Mouse (Mus musculus): ENCODE data around the gene Acads.
"Not testable (repeated sequence)": the region's sequence is repeated elsewhere in the genome, so short reads cannot be mapped to it uniquely, and the experiment has no call there.

The Acads gene

GRCm38 (mm10) chr5:115126578-115127312 is 7.6 kb upstream of the Acads start:
- ATAC-seq (ENCODE audit: insufficient number of reproducible peaks, low FRiP score, low TSS enrichment) = no peak

DNA sequence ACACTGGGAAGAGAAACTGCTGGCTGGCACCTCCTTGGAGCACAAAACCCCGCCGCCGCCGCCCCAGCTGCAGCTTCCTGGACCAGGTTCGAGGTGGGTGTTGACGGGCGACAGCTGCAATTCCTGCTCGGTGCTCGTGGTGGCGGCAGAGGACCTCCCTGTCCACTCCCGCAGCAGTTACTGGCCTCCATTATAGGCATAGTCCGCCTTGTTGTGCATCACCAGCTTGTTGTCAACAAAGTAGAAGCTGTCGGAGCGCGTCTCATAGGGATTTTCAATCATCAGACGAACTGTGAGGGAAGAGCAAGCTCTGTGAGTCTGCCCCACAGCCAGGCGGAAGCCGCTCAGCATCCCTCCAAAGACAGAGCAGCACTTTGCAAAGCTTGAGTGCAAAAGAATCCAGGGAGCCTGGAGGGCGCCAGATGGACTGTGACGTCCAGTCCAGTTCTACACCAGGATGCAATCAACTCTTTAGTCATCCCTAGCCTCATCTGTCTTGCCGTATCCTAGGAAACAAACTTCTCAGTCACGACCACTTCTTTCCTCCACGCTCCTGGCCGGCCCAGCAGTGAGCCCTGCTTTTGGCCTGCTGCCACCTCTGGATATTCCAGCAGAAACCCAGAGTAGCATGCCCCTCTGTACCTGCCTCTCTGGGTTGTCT is 6.2 kb upstream of the Acads start:
- peak; percentile 68; the same call in 1 of the 2 replicates for ATAC-seq (ENCODE audit: insufficient number of reproducible peaks, low FRiP score, low TSS enrichment)

DNA sequence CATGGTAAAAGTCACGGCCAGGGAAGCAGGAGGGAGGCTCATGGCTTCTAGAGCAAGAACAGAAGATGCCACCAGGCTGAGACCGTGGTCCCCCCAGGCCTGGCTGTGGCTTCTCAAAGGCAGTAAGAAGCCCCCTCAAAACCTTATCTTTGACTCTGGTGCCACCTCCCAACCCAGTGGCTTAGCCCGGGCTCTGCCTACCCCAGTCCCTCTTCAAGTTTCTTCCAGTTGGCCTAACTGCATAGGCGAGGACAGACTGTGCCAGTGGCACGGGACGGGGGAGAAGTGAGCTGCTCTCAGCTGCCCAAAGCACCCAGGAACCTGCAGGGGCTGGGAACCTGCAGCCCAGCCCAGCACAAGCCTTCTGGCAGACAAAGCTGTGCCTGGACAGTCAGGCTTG is 5.5 kb upstream of the Acads start:
- ATAC-seq (ENCODE audit: insufficient number of reproducible peaks, low FRiP score, low TSS enrichment) = no peak

- no peak for ATAC-seq (ENCODE audit: insufficient number of reproducible peaks, low FRiP score, low TSS enrichment)
Measured at GRCm38 (mm10) chr5:115120978-115121377, 1.8 kb upstream of the Acads start.

DNA sequence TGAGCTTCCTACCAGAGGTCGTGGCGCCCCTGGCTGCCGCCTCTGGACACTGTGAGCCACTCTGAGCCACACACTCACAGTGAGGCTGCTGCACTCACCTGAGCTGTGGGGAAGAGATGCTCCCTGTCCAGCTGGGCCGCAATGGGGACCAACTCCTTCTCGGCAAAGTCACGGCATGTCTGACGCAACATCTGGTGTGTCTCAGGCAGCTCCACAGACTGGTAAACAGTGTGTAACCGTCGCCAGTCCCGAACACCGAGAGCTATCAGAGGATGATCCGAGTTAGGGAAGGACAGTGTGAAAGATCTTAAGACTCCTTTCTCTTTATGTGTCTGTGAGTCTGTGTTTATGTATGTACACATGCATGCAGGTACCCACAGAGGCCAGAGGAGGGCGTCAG is 1.7 kb downstream of the Acads start:
- ATAC-seq (ENCODE audit: insufficient number of reproducible peaks, low FRiP score, low TSS enrichment) = no peak

DNA sequence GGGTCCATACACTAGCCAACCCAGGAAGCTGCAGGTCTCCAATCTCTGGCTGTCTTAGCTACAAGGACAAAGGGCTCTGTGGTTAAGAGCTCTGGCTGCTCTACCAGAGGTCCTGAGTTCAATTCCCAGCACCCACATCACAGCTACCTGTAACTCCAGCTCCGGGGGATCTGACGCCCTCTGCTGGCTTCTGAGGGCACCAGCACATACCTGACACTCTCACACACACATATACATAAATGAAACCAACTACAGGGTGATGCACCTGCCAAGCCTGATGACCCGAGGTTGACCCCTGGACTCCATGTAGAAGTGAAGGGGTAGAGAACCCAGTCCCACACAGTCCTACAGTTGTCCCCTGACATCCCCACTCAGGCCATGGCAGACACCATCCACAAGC is 2.7 kb downstream of the Acads start:
- ATAC-seq (ENCODE audit: insufficient number of reproducible peaks, low FRiP score, low TSS enrichment) = no peak

DNA sequence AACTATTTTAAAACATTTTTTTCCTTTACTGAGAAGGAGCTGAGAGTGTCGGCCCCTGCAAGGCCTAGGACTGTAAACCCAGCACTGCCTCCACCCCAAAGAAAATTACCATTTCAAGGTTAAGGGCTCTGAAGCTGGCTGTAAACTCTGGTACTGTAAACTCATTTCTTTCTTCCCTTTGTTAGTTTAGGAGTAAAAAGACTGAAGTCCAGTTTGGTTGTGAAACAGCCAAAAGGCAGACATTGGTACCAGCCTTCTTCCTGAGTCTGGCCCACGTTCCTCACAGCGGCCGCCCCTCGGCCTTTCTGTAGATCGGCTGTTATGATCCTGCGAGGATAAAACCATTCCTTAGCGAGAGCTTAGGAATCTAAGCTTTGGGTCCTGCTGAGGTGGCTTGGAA is 4.6 kb downstream of the Acads start:
- ATAC-seq (ENCODE audit: insufficient number of reproducible peaks, low FRiP score, low TSS enrichment) = no peak

- no peak for ATAC-seq (ENCODE audit: insufficient number of reproducible peaks, low FRiP score, low TSS enrichment)
Measured at GRCm38 (mm10) chr5:115113244-115113643, 5.9 kb downstream of the Acads start.

DNA sequence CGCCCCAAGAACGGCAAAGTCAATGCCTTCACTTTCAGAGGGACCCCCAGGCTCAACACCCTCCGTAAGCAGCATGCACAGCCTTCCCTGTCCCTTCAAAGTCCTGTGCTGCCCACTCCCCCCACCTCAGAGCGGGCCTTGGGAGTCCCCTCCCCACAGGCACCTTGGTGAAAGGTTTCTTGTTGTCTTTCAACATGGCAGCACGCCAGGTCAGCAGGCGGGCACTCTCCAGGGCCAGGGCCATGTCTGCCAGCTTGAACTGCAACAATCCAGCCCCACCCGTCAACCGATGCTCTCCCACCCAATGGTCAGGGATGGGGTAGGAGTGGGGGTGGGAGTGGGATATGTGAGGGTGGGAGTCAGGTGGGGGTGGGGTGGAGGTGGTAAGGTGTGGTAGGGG is 8.0 kb downstream of the Acads start:
- ATAC-seq (ENCODE audit: insufficient number of reproducible peaks, low FRiP score, low TSS enrichment) = no peak

DNA sequence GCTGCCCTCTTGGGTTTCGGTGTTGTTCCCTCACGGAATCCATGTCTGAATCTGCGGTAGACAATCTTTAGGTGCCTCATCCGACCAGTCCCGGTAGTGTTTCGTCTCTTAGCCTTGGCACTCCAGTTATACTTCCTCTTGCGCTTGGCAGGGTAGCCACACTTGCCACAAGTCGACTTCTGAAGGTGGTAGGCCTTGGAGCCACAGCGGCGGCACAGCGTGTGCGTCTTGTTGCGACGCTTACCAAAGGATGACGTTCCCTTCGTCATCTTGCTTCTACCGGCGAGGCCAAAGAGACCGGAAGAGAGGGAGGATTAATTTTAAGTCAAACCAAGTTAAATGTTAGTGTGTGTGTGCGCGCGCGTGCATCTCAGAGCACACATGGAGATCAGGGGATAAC is 15.9 kb downstream of the Acads start:
- ATAC-seq (ENCODE audit: insufficient number of reproducible peaks, low FRiP score, low TSS enrichment) = not testable (repeated sequence)

DNA sequence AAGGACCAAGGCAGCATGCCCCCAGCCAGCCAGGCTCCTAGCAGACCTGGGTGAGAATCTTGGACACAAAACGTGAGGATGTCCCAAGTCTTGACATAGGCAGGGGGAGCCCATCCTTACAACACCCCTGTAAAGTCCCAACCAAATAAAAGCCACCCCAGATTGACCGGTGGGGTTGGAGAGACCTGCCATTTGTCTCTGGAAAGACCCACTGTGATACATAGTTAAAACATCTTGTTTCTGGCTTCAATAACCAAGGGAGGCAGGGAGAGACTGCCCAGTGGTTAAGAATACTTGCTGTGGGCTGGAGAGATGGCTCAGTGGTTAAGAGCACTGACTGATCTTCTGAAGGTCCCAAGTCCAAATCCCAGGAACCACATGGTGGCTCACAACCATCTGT is 16.9 kb downstream of the Acads start:
- no peak for ATAC-seq (ENCODE audit: insufficient number of reproducible peaks, low FRiP score, low TSS enrichment)

DNA sequence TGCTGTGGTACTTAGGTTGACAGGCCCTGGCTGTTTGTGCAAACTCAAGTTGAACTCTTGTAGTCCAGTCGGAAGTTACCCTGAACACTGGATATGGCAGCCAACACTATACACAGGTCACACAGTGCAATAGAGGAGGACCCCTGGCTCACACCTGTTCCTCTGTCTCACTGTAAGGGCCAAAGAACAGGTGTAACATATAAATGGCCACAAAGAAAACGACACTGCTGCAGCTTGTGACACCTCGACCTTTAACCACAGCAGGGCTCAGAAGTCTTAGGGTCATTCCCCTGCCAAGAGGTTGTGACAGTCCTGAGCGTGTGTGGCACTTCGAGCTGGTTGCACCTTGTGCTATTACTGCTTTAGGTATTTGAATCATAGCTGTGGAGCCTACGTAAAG is 18.7 kb downstream of the Acads start:
- ATAC-seq (ENCODE audit: insufficient number of reproducible peaks, low FRiP score, low TSS enrichment) = no peak

- ATAC-seq (ENCODE audit: insufficient number of reproducible peaks, low FRiP score, low TSS enrichment) = no peak
Measured at GRCm38 (mm10) chr5:115099991-115100390, 19.2 kb downstream of the Acads start.

DNA sequence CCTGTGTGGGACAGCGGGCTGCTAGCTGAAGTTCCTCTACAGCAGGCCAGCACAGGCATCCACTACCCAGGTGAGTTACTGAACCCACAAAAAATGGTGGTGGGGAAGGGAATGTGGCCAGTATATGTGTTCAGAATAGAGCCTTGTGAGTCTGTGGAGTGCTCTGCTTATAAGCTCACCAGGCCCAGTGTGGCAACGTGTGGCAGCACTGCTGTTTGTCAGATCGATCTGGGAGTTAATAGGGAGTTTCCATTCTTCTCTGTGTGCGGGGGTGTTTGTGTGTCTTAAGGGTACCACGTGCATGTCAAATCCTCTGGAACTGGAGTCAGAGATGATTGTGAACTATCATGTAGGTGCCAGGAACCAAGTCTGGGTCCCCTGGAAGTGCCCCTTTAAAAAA is 19.6 kb downstream of the Acads start:
- ATAC-seq (ENCODE audit: insufficient number of reproducible peaks, low FRiP score, low TSS enrichment) = no peak

GRCm38 (mm10) chr5:115098195-115098594 is 21.0 kb downstream of the Acads start, which contains the start of gene Gm10401:
Gene Gm10401, minus strand, starts transcription at chr5:115098295.
- no peak for ATAC-seq (ENCODE audit: insufficient number of reproducible peaks, low FRiP score, low TSS enrichment)

- no peak for ATAC-seq (ENCODE audit: insufficient number of reproducible peaks, low FRiP score, low TSS enrichment)
Measured at GRCm38 (mm10) chr5:115091776-115092175, 27.4 kb downstream of the Acads start.

DNA sequence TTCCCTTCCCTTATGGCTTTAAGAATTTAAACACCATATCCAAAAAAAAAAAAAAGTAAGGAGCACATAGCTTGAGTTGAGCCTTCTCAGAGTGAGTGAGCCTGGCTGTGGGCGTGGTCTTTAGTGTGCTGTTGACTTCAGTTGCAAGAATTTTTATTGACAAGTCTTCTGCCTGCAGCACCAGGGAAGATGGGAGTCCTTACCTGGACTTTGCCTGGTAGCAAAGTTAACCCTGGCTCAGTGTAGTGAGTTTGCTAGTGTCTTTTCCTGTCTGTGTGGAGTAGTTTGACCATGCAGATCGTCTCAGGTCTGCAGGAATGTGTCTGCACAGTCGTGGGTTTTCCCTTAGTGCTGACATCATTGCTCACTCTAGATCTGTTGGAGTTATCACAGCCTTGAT is 28.1 kb downstream of the Acads start:
- ATAC-seq (ENCODE audit: insufficient number of reproducible peaks, low FRiP score, low TSS enrichment) = no peak

- no peak for ATAC-seq (ENCODE audit: insufficient number of reproducible peaks, low FRiP score, low TSS enrichment)
Measured at GRCm38 (mm10) chr5:115089592-115090268, 29.4 kb downstream of the Acads start.

DNA sequence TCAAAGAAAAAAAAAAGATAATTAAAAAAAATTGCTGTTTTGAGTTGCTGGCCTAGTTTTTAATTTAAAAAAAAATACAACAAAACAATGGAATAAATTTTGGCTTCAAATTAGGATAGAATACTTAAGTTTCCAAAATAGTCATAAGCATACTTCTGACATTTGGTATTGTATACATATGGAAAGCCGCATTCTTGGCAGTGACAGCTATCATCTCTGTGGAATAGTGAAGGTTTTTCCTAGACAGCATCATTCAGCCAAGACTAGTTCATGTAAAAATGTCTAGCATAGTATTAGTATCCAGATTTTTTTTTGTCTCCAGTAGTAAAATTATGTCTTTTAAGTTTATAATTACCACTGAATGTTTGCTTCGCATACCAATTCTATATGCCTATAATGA is 33.5 kb downstream of the Acads start:
- no peak for ATAC-seq (ENCODE audit: insufficient number of reproducible peaks, low FRiP score, low TSS enrichment)

DNA sequence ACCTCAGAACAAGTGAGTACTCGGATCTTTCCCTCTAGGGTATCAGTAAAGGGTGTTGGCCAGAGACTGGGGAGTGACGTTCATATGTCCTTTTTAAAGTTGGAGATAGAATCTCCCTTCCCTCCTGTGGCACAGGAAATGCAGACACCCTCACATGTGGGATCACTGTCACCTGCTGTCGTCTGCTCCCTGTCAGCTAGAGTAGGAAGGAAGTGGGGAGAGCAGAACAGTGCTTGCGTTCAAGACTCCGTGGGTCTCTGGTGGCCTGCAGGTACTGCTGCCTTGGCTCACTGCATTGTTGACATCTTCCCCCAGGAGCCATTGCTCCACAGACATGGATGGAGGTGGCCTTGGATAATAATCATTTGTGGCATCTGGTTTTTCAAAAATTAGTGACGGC is 35.7 kb downstream of the Acads start:
- ATAC-seq (ENCODE audit: insufficient number of reproducible peaks, low FRiP score, low TSS enrichment) = no peak

GRCm38 (mm10) chr5:115081636-115082035 is 37.5 kb downstream of the Acads start:
- ATAC-seq (ENCODE audit: insufficient number of reproducible peaks, low FRiP score, low TSS enrichment) = no peak

Measured in cerebellum, adult (tissue).